In genomic region chr2:112765046-112765445, GRCm38 (mm10) we compare ENCODE assay signal across 10 mouse cellular contexts.
DNase-seq lines count a peak whose midpoint lies in the region; ATAC-seq and TF ChIP-seq lines count a peak whose summit lies in the region.
"Had no signal": no experiment of that assay in that cellular context is flagged by ENCODE, and none has a peak within 500 bp of the region (broad histone marks: within the 10 kb centered on the region; RNA-seq: fewer than 3 reads in every experiment).

No protein-coding gene starts in this region.

- no peak overlapping the region for H3K9ac ChIP-seq in forebrain, postnatal 0 days
- H3K9ac ChIP-seq in forebrain, embryonic 11.5 days (ENCODE audit: low read length) = no peak overlapping the region
- H3K9ac ChIP-seq in midbrain, embryonic 11.5 days (ENCODE audit: low read length) = no peak overlapping the region
- no peak overlapping the region for H3K9ac ChIP-seq in midbrain, embryonic 16.5 days (ENCODE audit: low read depth, low read length)
- H3K9ac ChIP-seq: heart, embryonic 15.5 days; lung, embryonic 15.5 days had no signal

- no peak for ATAC-seq in forebrain, postnatal 0 days
- ATAC-seq in forebrain, embryonic 11.5 days (replicated peaks; ENCODE audit: low FRiP score) = no peak
- peak; percentile 31; the same call in 1 of the 2 replicates for ATAC-seq in midbrain, embryonic 11.5 days (ENCODE audit: low FRiP score)
- ATAC-seq in midbrain, embryonic 16.5 days = no peak

- TF ChIP-seq CTCF in forebrain, postnatal 0 days (IDR thresholded peaks at IDR 0.05; ENCODE audit: low read depth) = peak; percentile 55

- no peak overlapping the region for H3K27ac ChIP-seq in forebrain, postnatal 0 days (ENCODE audit: low read depth, low read length)
- no peak overlapping the region for H3K27ac ChIP-seq in forebrain, embryonic 11.5 days (ENCODE audit: low read depth, low read length)
- H3K27ac ChIP-seq in midbrain, embryonic 11.5 days (ENCODE audit: low read depth, low read length) = no peak overlapping the region
- H3K27ac ChIP-seq in midbrain, embryonic 16.5 days (ENCODE audit: low read length) = no peak overlapping the region
- H3K27ac ChIP-seq: heart, embryonic 15.5 days; lung, embryonic 15.5 days had no signal

- DNase-seq in forebrain, postnatal 0 days = no peak
- no peak for DNase-seq in forebrain, embryonic 11.5 days (ENCODE audit: low spot score)
- DNase-seq in midbrain, embryonic 11.5 days (ENCODE audit: low spot score, missing footprints) = no peak
- peak; percentile 70 for DNase-seq in ZHBTc4 (ENCODE audit: low read depth, low spot score)
- peak; percentile 59 for DNase-seq in induced T-regulatory cell, adult 2 months (ENCODE audit: low read depth)
- DNase-seq in naive thymus-derived CD4-positive, alpha-beta T cell, adult 2 months (ENCODE audit: low read depth) = peak; percentile 50
- DNase-seq in gastrocnemius, postnatal 25 days = no peak

- no peak overlapping the region for H3K4me2 ChIP-seq in forebrain, postnatal 0 days (ENCODE audit: low read depth)
- no peak overlapping the region for H3K4me2 ChIP-seq in forebrain, embryonic 11.5 days (ENCODE audit: low read depth, low read length, severe bottlenecking)
- H3K4me2 ChIP-seq in midbrain, embryonic 11.5 days = no peak overlapping the region
- no peak overlapping the region for H3K4me2 ChIP-seq in midbrain, embryonic 16.5 days (ENCODE audit: low read length)
- H3K4me2 ChIP-seq: heart, embryonic 15.5 days; lung, embryonic 15.5 days had no signal

- no peaks in the 10 kb centered on the region for H3K27me3 ChIP-seq in forebrain, postnatal 0 days (ENCODE audit: insufficient read depth, low read length)
- H3K27me3 ChIP-seq in forebrain, embryonic 11.5 days (ENCODE audit: control insufficient read depth, insufficient read depth, low read length) = no peaks in the 10 kb centered on the region
- no peaks in the 10 kb centered on the region for H3K27me3 ChIP-seq in midbrain, embryonic 11.5 days (ENCODE audit: control insufficient read depth, insufficient read depth, low read length)
- no peaks in the 10 kb centered on the region for H3K27me3 ChIP-seq in midbrain, embryonic 16.5 days (ENCODE audit: control insufficient read depth, insufficient read depth, low read depth, low read length)
- H3K27me3 ChIP-seq: heart, embryonic 15.5 days; lung, embryonic 15.5 days had no signal

- no peak overlapping the region for H3K4me3 ChIP-seq in forebrain, postnatal 0 days (ENCODE audit: low read depth, low read length)
- H3K4me3 ChIP-seq in forebrain, embryonic 11.5 days (ENCODE audit: low read depth, low read length) = no peak overlapping the region
- H3K4me3 ChIP-seq in midbrain, embryonic 11.5 days (ENCODE audit: low read depth, low read length) = no peak overlapping the region
- no peak overlapping the region for H3K4me3 ChIP-seq in midbrain, embryonic 16.5 days (ENCODE audit: low read depth, low read length)
- H3K4me3 ChIP-seq: heart, embryonic 15.5 days; lung, embryonic 15.5 days had no signal

- no peaks in the 10 kb centered on the region for H3K9me3 ChIP-seq in forebrain, postnatal 0 days (ENCODE audit: low read length)
- H3K9me3 ChIP-seq in forebrain, embryonic 11.5 days (ENCODE audit: control insufficient read depth, low read length) = no peaks in the 10 kb centered on the region
- H3K9me3 ChIP-seq in midbrain, embryonic 11.5 days (ENCODE audit: control insufficient read depth, low read length) = no peaks in the 10 kb centered on the region
- no peaks in the 10 kb centered on the region for H3K9me3 ChIP-seq in midbrain, embryonic 16.5 days (replicated peaks; ENCODE audit: control insufficient read depth, low read length, poor library complexity, severe bottlenecking)
- H3K9me3 ChIP-seq: heart, embryonic 15.5 days; lung, embryonic 15.5 days had no signal

- 67% methylated on average over 5 of the region's 5 CpGs for WGBS in forebrain, postnatal 0 days
- WGBS in forebrain, embryonic 11.5 days = 63% methylated on average over 5 of the region's 5 CpGs
- 72% methylated on average over 5 of the region's 5 CpGs for WGBS in midbrain, embryonic 11.5 days
- 59% methylated on average over 5 of the region's 5 CpGs for WGBS in midbrain, embryonic 16.5 days

- no peaks in the 10 kb centered on the region for H3K4me1 ChIP-seq in forebrain, postnatal 0 days (ENCODE audit: insufficient read depth)
- no peaks in the 10 kb centered on the region for H3K4me1 ChIP-seq in forebrain, embryonic 11.5 days (replicated peaks; ENCODE audit: control insufficient read depth, insufficient read depth, low read length)
- no peaks in the 10 kb centered on the region for H3K4me1 ChIP-seq in midbrain, embryonic 11.5 days (ENCODE audit: control insufficient read depth, insufficient read depth, low read length)
- H3K4me1 ChIP-seq in midbrain, embryonic 16.5 days (ENCODE audit: control insufficient read depth, insufficient read depth, low read length) = 0 out of 2 replicates have a peak, but pooled peaks cover 3% of the 10 kb centered on the region
- H3K4me1 ChIP-seq: heart, embryonic 15.5 days had no signal

- H3K36me3 ChIP-seq in forebrain, postnatal 0 days (ENCODE audit: insufficient read depth) = no peaks in the 10 kb centered on the region
- no peaks in the 10 kb centered on the region for H3K36me3 ChIP-seq in forebrain, embryonic 11.5 days (ENCODE audit: control insufficient read depth, insufficient read depth, low read length)
- no peaks in the 10 kb centered on the region for H3K36me3 ChIP-seq in midbrain, embryonic 11.5 days (ENCODE audit: control insufficient read depth, insufficient read depth, low read length)
- H3K36me3 ChIP-seq in midbrain, embryonic 16.5 days (ENCODE audit: control insufficient read depth, insufficient read depth, low read length) = 0 out of 2 replicates have a peak, but pooled peaks cover 2% of the 10 kb centered on the region
- H3K36me3 ChIP-seq: heart, embryonic 15.5 days; lung, embryonic 15.5 days had no signal

Comparison
In these comparisons a context has a peak if more than half of its experiments do, and no peak if none do; other contexts are left out.
1. DNase-seq: peak in ZHBTc4 (single experiment), induced T-regulatory cell, adult 2 months (single experiment) and naive thymus-derived CD4-positive, alpha-beta T cell, adult 2 months (single experiment); none in forebrain, postnatal 0 days (single experiment), forebrain, embryonic 11.5 days (single experiment), midbrain, embryonic 11.5 days (single experiment) and gastrocnemius, postnatal 25 days (single experiment).